Mouse (Mus musculus): ENCODE data around the gene Crybb3. TPM values are rescaled to one million over a fixed set of nuclear protein-coding genes. Genes with fewer than 3 reads are reported as not detected.
A peak's percentile ranks its signal among the peaks of the same experiment; 100 is the strongest.
"Not testable (repeated sequence)": the region's sequence is repeated elsewhere in the genome, so short reads cannot be mapped to it uniquely, and the experiment has no call there.

Crybb3 gene
- polyA plus RNA-seq, 1 experiment from 2014 or later, result 1.0 TPM

DNA sequence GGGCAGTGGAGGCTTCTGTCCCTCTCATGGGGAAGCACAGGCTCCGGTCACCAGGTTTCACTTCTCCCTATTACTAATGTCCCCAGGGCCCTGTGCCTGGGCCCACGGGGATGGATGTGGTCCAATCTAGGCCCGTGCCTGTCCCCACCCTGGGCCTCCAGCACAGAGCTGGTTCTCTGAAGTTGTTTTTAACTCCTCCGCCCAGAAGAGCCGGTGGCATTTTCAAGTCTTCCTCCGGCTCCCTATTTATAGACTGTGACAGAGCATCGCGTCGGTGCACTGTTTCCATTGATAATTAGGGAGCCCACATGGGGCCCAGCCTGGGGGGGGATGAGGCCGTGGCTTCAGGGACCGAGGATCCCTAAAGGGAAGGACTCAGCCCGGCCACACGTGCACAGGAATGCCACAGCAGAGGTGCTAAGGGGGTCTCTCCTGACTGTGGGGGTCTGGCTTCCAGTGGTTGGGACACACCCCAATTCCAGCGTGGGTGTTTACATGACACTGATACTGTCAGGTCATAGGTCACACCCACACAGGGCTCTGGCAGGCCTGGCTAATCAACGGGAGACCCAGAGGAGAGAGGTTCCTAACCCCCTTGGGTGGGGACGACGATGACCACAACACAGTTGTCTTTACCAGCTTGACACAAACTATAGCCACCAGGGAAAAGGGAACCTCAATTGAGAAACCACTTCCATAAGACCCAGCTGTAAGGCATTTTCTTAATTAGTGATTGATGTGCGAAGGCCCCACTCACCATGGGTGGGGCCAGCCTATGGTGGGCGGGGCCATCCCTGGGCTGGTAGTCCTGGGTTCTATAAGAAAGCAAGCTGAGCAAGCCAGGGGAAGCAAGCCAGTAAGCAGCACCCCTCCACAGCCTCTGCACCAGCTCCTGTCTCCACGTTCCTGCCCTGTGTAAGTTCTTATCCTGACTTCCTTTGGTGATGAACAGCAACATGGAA, 33.2 kb upstream of the Crybb3 start:
- H3K27me3 ChIP-seq (replicated peaks; ENCODE audit: low read depth, poor library complexity, severe bottlenecking), result no peaks in the 10 kb centered on the region
- no peaks in the 10 kb centered on the region for H3K9me3 ChIP-seq
- H3K4me3 ChIP-seq, result no peak overlapping the region
- H3K27ac ChIP-seq (replicated peaks), result peak overlapping the region; percentile 41
- WGBS, result 45% methylated on average over 20 of the region's 20 CpGs
- H3K36me3 ChIP-seq (replicated peaks), result no peaks in the 10 kb centered on the region
- DNase-seq (ENCODE audit: low spot score), result no peak
- H3K4me1 ChIP-seq, result peaks cover 66% of the 10 kb centered on the region

DNA sequence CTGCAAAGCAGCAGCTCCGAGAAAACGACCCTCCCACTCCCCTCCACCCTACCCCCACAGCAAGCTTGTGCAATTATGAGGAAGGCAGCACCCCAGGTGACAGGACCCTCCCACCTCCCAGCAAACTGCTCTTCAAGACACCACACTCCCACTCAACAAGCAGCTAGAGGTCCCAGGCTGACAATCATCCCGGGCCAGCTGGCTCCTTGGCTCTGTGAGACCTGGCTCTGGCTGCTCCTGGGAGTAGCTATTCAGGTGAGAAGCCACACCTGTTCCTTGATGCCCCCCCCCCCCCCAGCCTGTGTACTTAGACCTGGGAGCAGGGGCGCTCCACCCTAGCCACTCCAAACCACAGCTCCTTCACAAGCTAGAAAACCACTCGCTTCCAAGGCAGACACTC, 31.7 kb upstream of the Crybb3 start:
- no peak for DNase-seq (ENCODE audit: low spot score)
- H3K27me3 ChIP-seq (replicated peaks; ENCODE audit: low read depth, poor library complexity, severe bottlenecking), result no peaks in the 10 kb centered on the region
- no peak overlapping the region for H3K4me3 ChIP-seq
- peak overlapping the region; percentile 35; the same call in 1 of the 2 replicates for H3K27ac ChIP-seq (replicated peaks)
- H3K9me3 ChIP-seq, result no peaks in the 10 kb centered on the region
- WGBS, result 48% methylated on average over 5 of the region's 5 CpGs
- peaks cover 55% of the 10 kb centered on the region for H3K4me1 ChIP-seq
- no peaks in the 10 kb centered on the region for H3K36me3 ChIP-seq (replicated peaks)

DNA sequence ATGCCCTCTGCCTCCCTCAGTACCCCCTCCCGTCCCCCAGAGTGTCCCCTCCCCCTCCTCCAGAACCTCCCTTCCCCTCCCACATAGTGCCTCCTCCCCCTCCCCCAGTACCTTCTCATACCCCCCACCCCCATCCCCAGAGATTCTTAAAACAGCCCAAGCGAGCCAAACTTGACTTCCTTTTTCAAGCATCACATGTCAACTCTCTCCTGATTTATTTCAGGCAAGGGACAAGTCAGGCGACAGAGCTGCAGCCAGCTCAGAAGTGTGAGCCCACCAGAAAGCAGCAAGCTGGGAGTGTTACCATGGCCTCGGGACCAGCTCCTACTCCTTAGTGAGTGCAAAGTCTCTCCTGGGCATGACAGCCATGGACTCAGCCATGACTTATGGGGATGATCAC, 30.0 kb upstream of the Crybb3 start:
- Histone ChIP-seq H3K36me3 (replicated peaks) (no peaks in the 10 kb centered on the region), H3K9me3 (no peaks in the 10 kb centered on the region), H3K27me3 (replicated peaks; ENCODE audit: low read depth, poor library complexity, severe bottlenecking) (no peaks in the 10 kb centered on the region), H3K27ac (replicated peaks) (peak overlapping the region; percentile 83), H3K4me1 (peaks cover 67% of the 10 kb centered on the region), H3K4me3 (no peak overlapping the region)
- WGBS, result 13% methylated on average over 4 of the region's 4 CpGs
- DNase-seq (ENCODE audit: low spot score), result no peak

DNA sequence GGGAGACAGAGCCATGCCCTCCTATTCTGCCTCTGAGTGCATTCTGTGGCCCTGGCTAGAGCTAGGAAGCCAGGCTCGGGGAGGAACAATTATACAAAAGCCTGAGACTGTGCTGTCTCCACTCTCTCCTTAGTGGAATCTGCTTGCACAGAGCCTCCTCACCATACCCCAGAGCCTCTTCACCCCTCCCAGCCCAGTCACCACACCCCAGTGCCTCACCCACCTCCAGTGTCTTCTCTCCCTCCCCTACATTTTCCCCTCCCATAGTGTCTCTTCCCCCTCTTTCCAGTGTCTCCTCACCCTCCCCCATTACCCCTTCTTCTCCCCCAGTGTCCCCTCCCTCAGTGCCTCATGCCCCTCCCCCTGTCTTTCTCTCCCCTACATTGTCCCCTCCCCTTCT, 29.5 kb upstream of the Crybb3 start:
- DNase-seq (ENCODE audit: low spot score), result no peak
- WGBS, result 11% methylated on average over 1 of the region's 1 CpGs
- H3K4me3 ChIP-seq, result no peak overlapping the region
- no peaks in the 10 kb centered on the region for H3K9me3 ChIP-seq
- H3K36me3 ChIP-seq (replicated peaks), result no peaks in the 10 kb centered on the region
- peak overlapping the region; percentile 83 for H3K27ac ChIP-seq (replicated peaks)
- no peaks in the 10 kb centered on the region for H3K27me3 ChIP-seq (replicated peaks; ENCODE audit: low read depth, poor library complexity, severe bottlenecking)
- H3K4me1 ChIP-seq, result peaks cover 63% of the 10 kb centered on the region

DNA sequence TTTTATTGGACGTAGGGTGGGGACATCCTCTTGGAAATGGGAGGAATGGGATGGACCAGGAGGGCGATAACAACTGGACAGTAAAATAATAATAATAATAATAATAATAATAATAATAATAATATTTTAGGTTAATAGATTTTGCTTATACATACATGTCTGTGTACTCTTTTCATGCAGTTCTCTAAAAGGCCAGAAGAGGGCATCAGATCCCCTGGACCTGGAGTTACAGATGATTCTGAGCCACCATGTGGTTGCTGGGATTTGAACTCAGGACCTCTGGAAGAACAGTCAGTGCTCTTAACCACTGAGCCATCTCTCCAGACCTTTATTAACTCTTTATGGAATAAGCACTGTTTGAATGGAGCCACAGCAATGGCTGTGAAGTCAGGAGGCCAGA, 28.3 kb upstream of the Crybb3 start:
- peaks cover 50% of the 10 kb centered on the region for H3K4me1 ChIP-seq
- H3K4me3 ChIP-seq; H3K27me3 ChIP-seq (replicated peaks; ENCODE audit: low read depth, poor library complexity, severe bottlenecking); H3K36me3 ChIP-seq (replicated peaks); H3K27ac ChIP-seq (replicated peaks); DNase-seq (ENCODE audit: low spot score); H3K9me3 ChIP-seq: not testable (repeated sequence)
- 91% methylated on average over 2 of the region's 2 CpGs for WGBS

DNA sequence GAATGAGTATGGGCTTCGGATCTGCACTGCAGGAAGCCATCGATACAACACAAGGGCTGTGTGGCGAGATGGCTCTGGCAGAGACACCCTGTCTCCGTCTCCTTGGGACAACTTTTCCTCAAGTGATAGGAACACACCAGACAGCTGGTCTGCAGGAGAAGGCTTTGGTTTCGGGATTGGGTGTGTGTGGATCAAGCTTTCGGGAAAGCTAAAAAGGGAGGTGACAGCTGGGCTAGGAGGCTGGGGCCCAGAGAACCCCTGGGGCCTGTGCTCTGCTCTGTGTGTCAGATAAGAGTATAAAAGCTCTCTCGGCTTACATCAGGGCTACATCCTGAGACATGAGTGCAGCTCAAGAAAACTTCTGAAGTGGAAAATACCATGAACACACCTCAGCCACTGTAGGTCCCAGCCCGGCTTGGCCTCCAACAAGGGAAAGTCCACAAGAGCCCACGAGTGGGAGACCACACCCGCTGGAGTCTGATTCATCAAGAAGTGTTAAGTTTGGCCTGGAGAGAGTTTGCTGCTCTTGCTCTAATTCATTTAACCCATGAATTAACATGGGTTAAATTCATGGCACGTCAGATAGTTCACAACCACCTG, 26.9 kb upstream of the Crybb3 start:
- Histone ChIP-seq H3K9me3 (no peaks in the 10 kb centered on the region), H3K27ac (replicated peaks) (no peak overlapping the region), H3K4me1 (peaks cover 42% of the 10 kb centered on the region), H3K36me3 (replicated peaks) (no peaks in the 10 kb centered on the region), H3K4me3 (no peak overlapping the region), H3K27me3 (replicated peaks; ENCODE audit: low read depth, poor library complexity, severe bottlenecking) (no peaks in the 10 kb centered on the region)
- no peak for DNase-seq (ENCODE audit: low spot score)
- 83% methylated on average over 11 of the region's 11 CpGs for WGBS

DNA sequence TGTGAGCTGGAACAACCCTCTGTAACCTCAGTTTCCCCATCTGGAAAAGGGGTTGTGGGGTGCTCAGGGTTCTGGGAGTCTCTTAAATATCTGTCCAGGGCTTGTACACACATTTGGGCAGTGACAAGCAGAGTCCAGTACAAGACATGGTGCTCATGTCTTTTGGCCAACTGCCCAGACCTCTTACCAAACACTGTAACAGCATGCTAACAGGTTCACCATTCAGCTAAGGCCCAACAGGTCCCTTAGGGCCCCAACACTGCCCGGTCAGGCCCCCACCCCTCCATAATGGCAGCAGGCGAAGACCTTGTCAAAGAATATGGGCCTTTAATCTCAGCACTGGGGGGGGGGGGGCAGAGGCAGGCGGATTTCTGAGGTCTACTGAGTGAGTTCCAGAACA, 26.3 kb upstream of the Crybb3 start:
- H3K27ac ChIP-seq (replicated peaks), result no peak overlapping the region

DNA sequence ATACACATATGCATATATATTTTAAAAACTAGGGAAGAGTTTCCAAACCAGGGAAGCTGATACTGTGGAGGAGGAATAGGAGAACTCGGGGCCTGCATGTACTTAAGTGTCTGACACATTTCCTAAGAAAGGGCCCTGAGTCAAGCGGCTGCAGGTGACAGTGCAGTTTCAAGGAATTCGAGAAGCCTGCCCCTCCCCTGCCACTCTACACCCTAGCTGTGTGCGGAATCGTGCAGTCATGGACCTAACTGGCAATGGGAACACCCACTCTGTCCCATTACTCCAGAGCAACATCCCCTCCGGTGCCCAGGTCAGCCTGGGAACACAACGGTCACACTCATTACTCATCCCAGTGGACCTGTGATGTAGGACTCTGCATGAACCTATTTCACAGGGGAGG, 25.2 kb upstream of the Crybb3 start:
- H3K27ac ChIP-seq (replicated peaks), result no peak overlapping the region
- no peaks in the 10 kb centered on the region for H3K9me3 ChIP-seq
- no peaks in the 10 kb centered on the region for H3K27me3 ChIP-seq (replicated peaks; ENCODE audit: low read depth, poor library complexity, severe bottlenecking)
- no peaks in the 10 kb centered on the region for H3K36me3 ChIP-seq (replicated peaks)
- H3K4me1 ChIP-seq, result peaks cover 44% of the 10 kb centered on the region
- WGBS, result 63% methylated on average over 7 of the region's 7 CpGs
- no peak overlapping the region for H3K4me3 ChIP-seq
- no peak for DNase-seq (ENCODE audit: low spot score)

More for the DNA sequence above, 26.3 kb upstream of the Crybb3 start:
- DNase-seq (ENCODE audit: low spot score), result no peak
- Histone ChIP-seq H3K27me3 (replicated peaks; ENCODE audit: low read depth, poor library complexity, severe bottlenecking) (no peaks in the 10 kb centered on the region), H3K4me3 (no peak overlapping the region), H3K36me3 (replicated peaks) (no peaks in the 10 kb centered on the region), H3K4me1 (peaks cover 42% of the 10 kb centered on the region), H3K9me3 (no peaks in the 10 kb centered on the region)
- 80% methylated on average over 3 of the region's 3 CpGs for WGBS

DNA sequence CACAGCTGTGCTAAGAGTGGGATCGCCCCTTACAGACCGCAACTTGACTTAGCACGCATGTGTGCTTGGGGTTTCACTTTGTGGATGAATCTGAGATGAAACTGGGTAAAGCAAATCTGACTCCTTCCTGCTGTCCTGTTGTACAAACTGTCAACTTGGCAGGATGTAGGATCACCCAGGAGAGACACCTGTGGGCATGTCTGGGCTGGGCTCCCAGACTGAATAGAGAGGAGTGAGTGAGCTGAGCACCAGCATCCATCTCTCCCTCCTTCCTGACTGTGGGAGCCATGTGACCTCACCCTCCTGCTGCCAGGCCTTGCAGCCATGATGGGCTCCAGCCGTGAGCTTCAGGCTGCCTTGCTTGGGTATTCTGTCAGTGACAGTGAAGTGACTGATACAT, 24.1 kb upstream of the Crybb3 start:
- Histone ChIP-seq H3K9me3 (no peaks in the 10 kb centered on the region), H3K36me3 (replicated peaks) (no peaks in the 10 kb centered on the region), H3K4me1 (peaks cover 37% of the 10 kb centered on the region), H3K4me3 (no peak overlapping the region), H3K27me3 (replicated peaks; ENCODE audit: low read depth, poor library complexity, severe bottlenecking) (no peaks in the 10 kb centered on the region), H3K27ac (replicated peaks) (no peak overlapping the region)
- WGBS, result 86% methylated on average over 4 of the region's 4 CpGs
- DNase-seq (ENCODE audit: low spot score), result no peak

DNA sequence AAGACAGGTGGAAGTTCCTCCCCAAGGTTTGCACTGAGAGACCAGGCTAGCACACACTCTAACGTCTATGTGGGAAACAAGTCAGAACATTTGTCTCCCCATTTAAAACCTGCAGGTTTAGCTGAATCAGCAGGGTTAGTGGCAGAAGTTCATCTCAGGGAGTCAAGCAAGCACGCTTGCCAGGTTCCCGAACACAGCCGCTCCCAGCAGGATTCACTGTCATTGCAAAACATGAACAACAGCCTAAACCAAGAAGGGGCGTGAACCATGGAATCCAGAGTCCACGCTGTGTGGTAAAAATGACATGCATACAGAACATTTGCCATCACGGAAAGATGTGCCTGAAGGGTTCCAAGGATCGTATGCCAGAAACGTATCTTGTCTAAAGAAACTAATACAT, 23.7 kb upstream of the Crybb3 start:
- Histone ChIP-seq H3K4me3 (no peak overlapping the region), H3K4me1 (peaks cover 35% of the 10 kb centered on the region), H3K36me3 (replicated peaks) (no peaks in the 10 kb centered on the region), H3K27me3 (replicated peaks; ENCODE audit: low read depth, poor library complexity, severe bottlenecking) (no peaks in the 10 kb centered on the region), H3K9me3 (no peaks in the 10 kb centered on the region), H3K27ac (replicated peaks) (no peak overlapping the region)
- 86% methylated on average over 9 of the region's 9 CpGs for WGBS
- DNase-seq (ENCODE audit: low spot score), result no peak

DNA sequence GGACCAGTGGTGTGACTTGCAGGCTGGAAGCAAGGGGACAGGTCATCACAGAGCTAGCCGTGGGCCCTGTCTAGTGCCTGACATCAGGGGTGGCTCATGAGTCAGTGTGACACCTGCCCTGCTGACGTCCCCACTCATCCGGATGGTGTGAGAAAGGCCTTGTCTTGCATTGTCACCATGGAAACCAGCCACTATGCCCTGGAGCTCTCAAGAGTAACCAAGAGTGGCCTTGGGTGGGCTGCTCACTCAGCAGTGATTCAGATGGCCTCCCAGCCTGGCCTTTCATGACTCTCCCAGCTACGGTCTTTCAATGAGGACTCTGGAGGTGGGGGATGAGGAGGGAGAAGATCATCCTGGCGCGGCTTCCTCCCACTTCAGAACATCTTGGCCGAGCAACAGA, 21.1 kb upstream of the Crybb3 start:
- Histone ChIP-seq H3K27ac (replicated peaks) (peak overlapping the region; percentile 26; the same call in 1 of the 2 replicates), H3K9me3 (no peaks in the 10 kb centered on the region), H3K4me3 (no peak overlapping the region), H3K4me1 (peaks cover 27% of the 10 kb centered on the region), H3K27me3 (replicated peaks; ENCODE audit: low read depth, poor library complexity, severe bottlenecking) (no peaks in the 10 kb centered on the region), H3K36me3 (replicated peaks) (0 out of 2 replicates have a peak, but pooled peaks cover 1% of the 10 kb centered on the region)
- DNase-seq (ENCODE audit: low spot score), result no peak
- 65% methylated on average over 7 of the region's 7 CpGs for WGBS

DNA sequence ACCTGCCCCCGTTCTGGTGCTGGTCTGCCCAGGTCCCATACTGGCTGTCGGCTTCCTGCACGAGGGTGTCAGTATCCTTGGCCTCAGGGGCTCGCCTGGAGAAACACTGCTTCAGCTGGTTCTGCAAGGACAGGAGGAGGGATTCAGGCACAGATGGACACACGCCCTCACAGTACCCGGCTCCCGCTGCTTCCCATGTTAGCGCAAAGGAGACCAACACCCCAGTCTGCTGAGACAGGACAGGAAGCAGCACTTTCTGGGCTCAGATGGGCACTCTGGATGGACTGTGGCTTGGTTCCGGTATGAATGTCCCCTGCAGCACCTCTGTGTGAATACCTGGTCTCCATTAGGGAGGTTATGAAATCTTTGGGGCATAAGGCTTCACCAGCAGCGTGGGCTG, 20.1 kb upstream of the Crybb3 start:
- no peak overlapping the region for H3K27ac ChIP-seq (replicated peaks)
- 85% methylated on average over 10 of the region's 10 CpGs for WGBS
- no peak for DNase-seq (ENCODE audit: low spot score)
- H3K4me1 ChIP-seq, result peaks cover 18% of the 10 kb centered on the region
- no peaks in the 10 kb centered on the region for H3K9me3 ChIP-seq
- no peak overlapping the region for H3K4me3 ChIP-seq
- no peaks in the 10 kb centered on the region for H3K27me3 ChIP-seq (replicated peaks; ENCODE audit: low read depth, poor library complexity, severe bottlenecking)
- peaks cover 7% of the 10 kb centered on the region; the same call in 1 of the 2 replicates for H3K36me3 ChIP-seq (replicated peaks)

DNA sequence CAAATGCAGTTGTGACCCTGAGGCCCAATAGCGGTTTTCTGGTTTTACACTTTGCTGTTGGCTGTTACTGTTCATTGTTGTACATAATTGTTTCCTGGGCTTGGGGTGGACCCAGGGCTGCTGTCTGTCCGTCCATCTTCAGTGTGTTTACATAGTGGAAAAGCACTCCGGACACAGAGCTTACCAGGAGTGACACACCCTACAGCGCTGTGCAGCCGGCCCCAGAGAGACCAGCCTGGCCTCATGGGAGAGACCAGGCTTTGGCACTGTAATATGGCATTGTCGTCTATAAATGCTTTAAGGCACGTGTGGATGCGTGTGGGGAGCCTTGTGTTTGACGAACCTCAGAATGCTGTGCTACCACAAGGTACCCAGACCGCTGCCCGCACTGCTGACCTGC, 19.0 kb upstream of the Crybb3 start:
- DNase-seq (ENCODE audit: low spot score), result no peak
- Histone ChIP-seq H3K36me3 (replicated peaks) (peaks cover 7% of the 10 kb centered on the region; the same call in 1 of the 2 replicates), H3K27me3 (replicated peaks; ENCODE audit: low read depth, poor library complexity, severe bottlenecking) (no peaks in the 10 kb centered on the region), H3K9me3 (no peaks in the 10 kb centered on the region), H3K4me1 (peaks cover 18% of the 10 kb centered on the region), H3K27ac (replicated peaks) (no peak overlapping the region), H3K4me3 (no peak overlapping the region)
- WGBS, result 87% methylated on average over 11 of the region's 11 CpGs
